Mouse (Mus musculus) forebrain, embryonic 12.5 days (tissue): ENCODE measurements at regions not wholly inside any gene's neighbourhood (a gene's known extent, or its start where the extent isn't known, plus 50 kb on each side); places are given as distances from the start of the nearest gene placed in this dataset.

Experiments
- ATAC-seq: fragments of 200-750 bp; cut with Nextera tagmentation; 2 replicates; pipeline ENCODE4 v1.8.0; 2017; ENCODE audit warnings: moderate TSS enrichment; ENCODE audit not compliant: low FRiP score
- H3K27ac ChIP-seq: fragments of 300-500 bp; sonication (generic); 2 replicates; pipeline ENCODE4 v1.5.1; 2016; ENCODE audit warnings: mild to moderate bottlenecking
- H3K27me3 ChIP-seq: fragments of 300-500 bp; sonication (generic); 2 replicates; pipeline ENCODE4 v1.6.1; 2016; ENCODE audit warnings: mild to moderate bottlenecking
- H3K36me3 ChIP-seq: fragments of 300-500 bp; sonication (generic); replicated peaks from 2 replicates; pipeline ENCODE4 v1.6.1; 2016; ENCODE audit warnings: mild to moderate bottlenecking
- H3K4me1 ChIP-seq: fragments of 300-500 bp; sonication (generic); 2 replicates; pipeline ENCODE4 v1.6.1; 2016
- H3K4me2 ChIP-seq: fragments of 300-500 bp; sonication (generic); 2 replicates; pipeline ENCODE4 v1.6.1; 2016; ENCODE audit warnings: mild to moderate bottlenecking, moderate library complexity
- H3K4me3 ChIP-seq: fragments of 300-500 bp; sonication (generic); replicated peaks from 2 replicates; pipeline ENCODE4 v1.5.1; 2016; ENCODE audit warnings: mild to moderate bottlenecking
- H3K9ac ChIP-seq: fragments of 300-500 bp; sonication (generic); 2 replicates; pipeline ENCODE4 v1.6.1; 2016; ENCODE audit warnings: mild to moderate bottlenecking
- H3K9me3 ChIP-seq: fragments of 300-500 bp; sonication (generic); 2 replicates; pipeline ENCODE4 v1.6.1; 2016
- WGBS: fragments of 180-500 bp; shearing (Covaris S2); methylation state at CpG from one replicate; pipeline ENCODE4 v1.1.7; 2016; 5-methylcytosine and 5-hydroxymethylcytosine counted together

DNA sequence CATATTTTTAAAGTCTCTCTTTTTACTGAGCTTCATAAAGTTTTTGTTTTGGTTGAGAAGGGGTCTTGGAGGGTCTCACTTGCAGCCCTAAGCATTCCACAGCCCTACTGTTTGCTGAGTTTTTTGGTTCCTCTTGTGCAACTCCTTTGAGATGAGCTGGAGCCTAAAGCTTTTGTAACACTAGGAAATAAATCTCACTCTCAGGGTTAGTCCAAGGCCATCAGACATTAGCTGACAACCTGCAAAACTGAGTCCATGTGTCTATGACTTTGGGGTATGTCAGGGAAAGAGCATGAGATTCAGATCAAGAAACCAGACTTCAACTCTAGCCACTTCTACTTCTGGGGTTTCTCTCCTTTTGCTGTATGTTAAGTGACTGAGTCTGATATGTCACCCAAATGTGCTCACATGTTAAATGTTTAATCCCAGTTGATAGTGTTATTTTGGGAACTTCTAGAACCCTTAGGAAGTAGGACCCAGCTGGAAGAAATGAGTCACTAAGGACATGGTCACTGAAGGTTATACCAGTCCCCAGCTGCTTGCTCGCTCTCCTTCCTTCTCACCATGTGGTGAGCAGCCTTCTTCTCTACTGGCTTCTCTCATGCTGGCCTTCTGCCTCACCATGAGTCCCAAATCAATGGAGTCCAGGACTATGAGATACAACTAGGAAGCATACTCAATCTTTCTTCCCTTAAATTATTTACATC, 198.7 kb downstream of the Adamts15 start:
- Histone ChIP-seq H3K9me3 (no peaks in the 10 kb centered on the region), H3K36me3 (no peaks in the 10 kb centered on the region), H3K4me3 (no peak overlapping the region), H3K4me1 (no peaks in the 10 kb centered on the region), H3K4me2 (no peak overlapping the region), H3K9ac (no peak overlapping the region), H3K27me3 (no peaks in the 10 kb centered on the region), H3K27ac (no peak overlapping the region)
- 86% methylated on average over 1 of the region's 1 CpGs for WGBS
- ATAC-seq = no peak

DNA sequence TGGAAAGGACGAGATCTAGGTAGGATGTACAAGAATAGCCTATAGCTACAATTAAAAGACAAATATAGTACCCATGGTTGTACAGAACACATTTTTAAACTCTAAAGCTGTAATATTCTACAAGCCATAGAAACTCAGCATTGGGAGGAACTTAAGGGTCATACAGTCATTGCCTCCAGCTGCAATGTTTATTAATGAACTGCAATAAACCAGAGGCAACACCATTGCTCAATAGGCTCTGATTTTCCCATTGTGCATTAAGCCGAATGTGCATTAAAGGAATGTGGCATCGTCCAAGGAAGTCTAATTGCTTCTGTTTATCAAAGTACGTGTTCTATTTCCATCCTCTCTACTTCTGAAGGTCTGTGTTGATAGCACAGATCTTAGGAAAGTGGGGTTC, 200.4 kb downstream of the Adamts15 start:
- Histone ChIP-seq H3K27me3 (no peaks in the 10 kb centered on the region), H3K27ac (no peak overlapping the region), H3K36me3 (no peaks in the 10 kb centered on the region), H3K9ac (no peak overlapping the region), H3K9me3 (no peaks in the 10 kb centered on the region), H3K4me1 (no peaks in the 10 kb centered on the region), H3K4me2 (no peak overlapping the region), H3K4me3 (no peak overlapping the region)
- 73% methylated on average over 4 of the region's 4 CpGs for WGBS
- ATAC-seq = no peak

DNA sequence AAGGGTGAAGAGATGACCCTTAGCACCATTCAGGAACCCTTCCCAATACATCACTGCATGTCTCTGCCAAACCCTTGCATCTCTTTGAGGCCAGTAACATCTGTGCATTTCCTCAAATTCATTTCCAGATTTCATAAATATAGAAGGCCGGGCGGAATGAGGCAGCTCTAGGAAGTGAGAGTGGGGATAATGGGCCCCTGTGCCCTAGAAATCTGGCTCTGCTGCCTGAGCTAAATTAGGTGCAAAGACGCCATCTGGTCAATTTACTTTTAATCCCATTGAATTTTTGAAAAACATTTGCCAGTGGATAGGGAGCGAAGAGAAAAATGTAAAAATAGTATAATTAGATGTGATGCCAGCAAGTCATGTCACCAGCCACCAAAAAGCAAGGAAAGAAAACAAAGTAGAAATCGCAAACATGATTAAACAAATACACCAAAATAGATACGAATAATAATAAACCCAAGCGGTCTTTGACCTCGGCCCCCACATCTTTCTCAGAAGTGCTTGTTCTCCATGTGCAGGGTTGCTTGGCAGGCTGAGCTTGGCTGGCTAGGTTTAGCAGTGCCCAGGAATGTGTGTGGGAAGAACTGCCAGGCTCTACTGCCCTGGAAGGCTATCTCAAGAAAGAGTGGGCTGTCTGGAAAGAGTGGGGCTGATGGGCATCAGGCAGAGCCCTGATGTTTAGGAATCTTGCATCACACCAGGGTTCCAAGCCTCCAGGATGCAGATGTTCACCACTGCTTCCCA, 205.7 kb downstream of the Adamts15 start:
- no peak overlapping the region for H3K27ac ChIP-seq
- H3K4me3 ChIP-seq = no peak overlapping the region
- H3K4me1 ChIP-seq = no peaks in the 10 kb centered on the region; the same call in 1 of the 2 replicates
- H3K9me3 ChIP-seq = no peaks in the 10 kb centered on the region
- no peaks in the 10 kb centered on the region for H3K27me3 ChIP-seq
- ATAC-seq = no peak
- H3K9ac ChIP-seq = no peak overlapping the region
- 81% methylated on average over 8 of the region's 8 CpGs for WGBS
- H3K4me2 ChIP-seq = no peak overlapping the region
- no peaks in the 10 kb centered on the region for H3K36me3 ChIP-seq

DNA sequence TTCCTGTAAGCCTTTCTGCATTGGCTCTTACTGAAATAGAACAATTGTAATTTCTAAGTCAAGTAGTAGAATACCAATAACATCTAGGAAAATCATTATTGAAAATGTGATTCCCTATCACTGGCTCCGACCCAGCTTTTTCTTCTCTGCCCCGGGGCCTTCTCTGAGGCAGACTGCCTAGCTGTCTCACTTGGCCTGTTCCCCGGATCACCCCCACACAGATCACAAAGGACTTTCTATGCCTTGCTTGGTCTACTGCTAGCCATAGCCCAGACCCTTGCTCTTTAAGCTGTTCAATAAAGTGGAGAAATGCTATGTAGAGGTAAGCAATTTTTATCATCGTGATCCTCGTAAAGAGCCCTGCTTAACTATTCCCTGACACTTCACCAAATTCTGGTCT, 212.1 kb downstream of the Adamts15 start:
- WGBS = 93% methylated on average over 5 of the region's 5 CpGs
- ATAC-seq = no peak
- H3K4me3 ChIP-seq = no peak overlapping the region

DNA sequence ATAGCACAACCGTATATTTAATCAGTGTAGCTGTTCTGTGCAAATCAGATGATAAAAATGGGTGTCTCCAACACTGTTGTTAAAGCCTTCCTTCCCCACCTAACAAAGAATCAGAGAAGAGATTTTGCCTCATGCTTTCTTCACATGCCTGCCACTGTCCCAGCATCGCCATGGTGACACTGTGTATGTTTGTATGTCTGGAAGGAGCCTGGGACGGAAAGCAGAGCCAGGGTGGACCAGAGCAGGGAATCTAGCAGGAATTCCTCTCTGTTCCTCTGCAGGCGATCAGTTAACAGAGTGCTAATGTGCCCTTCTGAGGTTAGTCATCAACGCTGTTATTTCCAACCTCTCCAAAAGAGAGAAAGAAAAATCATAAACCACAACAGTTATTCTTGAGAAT, 222.4 kb downstream of the Adamts15 start:
- H3K36me3 ChIP-seq = no peaks in the 10 kb centered on the region
- H3K9me3 ChIP-seq = no peaks in the 10 kb centered on the region
- 61% methylated on average over 5 of the region's 5 CpGs for WGBS
- ATAC-seq = no peak
- H3K4me3 ChIP-seq = no peak overlapping the region
- H3K9ac ChIP-seq = no peak overlapping the region
- H3K27me3 ChIP-seq = no peaks in the 10 kb centered on the region
- peaks cover 6% of the 10 kb centered on the region; the same call in 1 of the 2 replicates for H3K4me1 ChIP-seq
- no peak overlapping the region for H3K27ac ChIP-seq
- H3K4me2 ChIP-seq = no peak overlapping the region

More for the DNA sequence above, 212.1 kb downstream of the Adamts15 start:
- H3K36me3 ChIP-seq = no peaks in the 10 kb centered on the region
- no peak overlapping the region for H3K4me2 ChIP-seq
- no peaks in the 10 kb centered on the region for H3K4me1 ChIP-seq
- H3K27ac ChIP-seq = no peak overlapping the region
- no peaks in the 10 kb centered on the region for H3K27me3 ChIP-seq
- no peak overlapping the region for H3K9ac ChIP-seq
- H3K9me3 ChIP-seq = no peaks in the 10 kb centered on the region

DNA sequence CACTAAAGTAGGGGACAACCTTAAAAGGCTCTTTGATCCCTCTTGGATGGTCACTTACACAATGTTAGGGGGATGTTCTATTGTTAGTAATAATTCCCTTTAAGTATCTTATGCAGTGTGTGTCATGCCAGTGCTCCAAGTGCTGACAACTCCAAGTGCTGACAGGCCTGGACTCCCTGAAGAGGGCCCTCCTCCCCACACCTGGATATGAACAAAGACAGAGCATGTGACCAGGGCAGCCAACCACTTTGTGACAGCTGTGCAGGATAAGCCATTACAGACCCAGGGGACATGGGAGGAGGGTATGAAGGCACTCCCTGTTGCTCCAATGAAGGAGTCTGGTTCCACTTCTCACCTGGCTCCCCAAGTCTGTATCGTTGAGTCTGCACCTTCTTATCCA, 224.7 kb downstream of the Adamts15 start:
- Histone ChIP-seq H3K9ac (no peak overlapping the region), H3K4me1 (peaks cover 6% of the 10 kb centered on the region; the same call in 1 of the 2 replicates), H3K4me2 (no peak overlapping the region), H3K4me3 (no peak overlapping the region), H3K9me3 (no peaks in the 10 kb centered on the region), H3K36me3 (no peaks in the 10 kb centered on the region), H3K27me3 (no peaks in the 10 kb centered on the region), H3K27ac (no peak overlapping the region)
- WGBS = 82% methylated on average over 1 of the region's 1 CpGs
- no peak for ATAC-seq

DNA sequence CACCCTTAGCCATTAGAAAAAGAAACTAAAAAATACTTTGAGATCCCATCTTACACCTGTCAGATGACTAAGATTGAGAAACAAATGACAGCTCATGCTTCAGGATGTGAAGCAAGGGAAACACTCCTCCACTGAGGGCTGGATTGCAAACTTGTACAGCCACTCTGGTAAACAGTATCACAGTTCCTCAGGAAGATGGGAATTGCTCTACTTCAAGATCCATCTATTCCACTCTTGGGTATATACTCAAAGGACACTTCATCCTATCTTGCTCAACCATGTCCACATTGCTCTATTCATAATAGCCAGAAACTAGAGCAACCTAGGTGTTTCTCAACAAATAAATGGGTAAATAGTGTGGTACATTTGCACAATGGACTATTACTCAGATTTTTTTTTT, 241.2 kb downstream of the Snx19 start:
- H3K9ac ChIP-seq = no peak overlapping the region
- H3K4me2 ChIP-seq = no peak overlapping the region
- H3K27ac ChIP-seq = no peak overlapping the region
- ATAC-seq = no peak
- H3K27me3 ChIP-seq = no peaks in the 10 kb centered on the region
- no peak overlapping the region for H3K4me3 ChIP-seq
- no peaks in the 10 kb centered on the region for H3K36me3 ChIP-seq
- no peaks in the 10 kb centered on the region for H3K4me1 ChIP-seq
- 0 out of 2 replicates have a peak, but pooled peaks cover 8% of the 10 kb centered on the region for H3K9me3 ChIP-seq

DNA sequence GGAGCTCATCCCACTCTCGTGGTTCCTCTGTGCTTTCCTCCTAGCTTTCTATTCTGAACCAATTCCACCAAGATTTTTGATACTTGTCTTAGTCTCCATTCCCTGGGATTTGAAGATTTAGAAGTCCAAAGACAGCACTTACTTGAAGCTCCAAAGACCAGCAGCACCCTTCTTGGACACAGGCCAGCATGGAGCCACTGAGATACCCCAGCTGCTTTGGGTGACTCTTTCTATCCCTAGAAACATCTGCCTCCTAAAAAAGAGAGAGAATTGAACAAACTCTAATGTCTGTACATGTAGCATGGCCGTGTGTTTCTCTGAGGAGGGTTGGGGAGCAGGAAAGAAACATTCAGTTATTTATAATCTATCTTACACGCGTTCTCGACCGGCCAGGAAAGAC, 235.5 kb downstream of the Snx19 start:
- Histone ChIP-seq H3K4me3 (no peak overlapping the region), H3K36me3 (no peaks in the 10 kb centered on the region), H3K9ac (no peak overlapping the region), H3K27me3 (no peaks in the 10 kb centered on the region), H3K4me2 (no peak overlapping the region), H3K9me3 (0 out of 2 replicates have a peak, but pooled peaks cover 8% of the 10 kb centered on the region), H3K4me1 (no peaks in the 10 kb centered on the region), H3K27ac (no peak overlapping the region)
- ATAC-seq = no peak
- WGBS = 93% methylated on average over 6 of the region's 6 CpGs

DNA sequence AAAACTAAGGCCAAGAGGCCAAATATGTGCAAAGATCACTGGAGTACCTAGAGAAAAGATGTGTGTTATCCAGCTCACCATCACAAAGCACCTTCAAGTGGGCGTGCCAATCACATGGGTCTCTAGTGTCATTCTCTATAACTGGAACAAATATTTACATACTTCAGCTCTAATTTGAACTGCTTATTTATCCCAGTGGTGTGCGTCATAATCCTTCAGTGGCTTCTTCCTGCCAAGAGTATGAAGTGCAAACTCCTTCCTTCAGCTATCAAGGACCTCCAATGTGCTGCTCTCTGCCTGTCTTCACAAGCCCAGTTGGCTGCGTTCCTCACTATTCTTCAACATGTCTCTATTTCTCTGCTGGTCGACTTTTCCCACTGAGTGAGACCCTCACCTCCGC, 227.1 kb downstream of the Snx19 start:
- ATAC-seq = no peak
- peaks cover 7% of the 10 kb centered on the region for H3K4me1 ChIP-seq
- H3K9me3 ChIP-seq = no peaks in the 10 kb centered on the region
- no peak overlapping the region for H3K9ac ChIP-seq
- H3K4me3 ChIP-seq = no peak overlapping the region
- no peak overlapping the region for H3K27ac ChIP-seq
- H3K4me2 ChIP-seq = no peak overlapping the region
- WGBS = 86% methylated on average over 5 of the region's 5 CpGs
- H3K36me3 ChIP-seq = no peaks in the 10 kb centered on the region
- no peaks in the 10 kb centered on the region for H3K27me3 ChIP-seq

DNA sequence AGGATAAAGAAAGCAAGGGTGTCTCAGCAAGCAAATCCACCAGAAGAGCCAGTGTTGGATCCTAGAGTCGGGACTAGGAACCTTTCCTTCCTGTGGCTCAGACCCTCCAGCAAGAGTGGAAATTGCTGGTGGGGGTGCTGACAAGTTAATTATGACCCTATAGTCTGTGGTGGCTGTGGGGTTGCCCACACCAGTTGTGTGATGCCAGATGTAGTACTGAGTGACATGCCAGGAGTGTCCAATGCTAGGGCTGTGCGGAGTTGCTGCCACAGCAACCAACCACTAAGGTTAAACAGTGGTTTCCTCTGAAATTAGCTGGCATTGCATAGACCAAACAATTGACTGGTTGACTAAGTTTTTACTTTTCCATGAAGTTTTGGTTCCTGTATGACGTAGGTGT, 226.3 kb downstream of the Snx19 start:
- peaks cover 7% of the 10 kb centered on the region for H3K4me1 ChIP-seq
- ATAC-seq = no peak
- H3K36me3 ChIP-seq = no peaks in the 10 kb centered on the region
- no peaks in the 10 kb centered on the region for H3K9me3 ChIP-seq
- H3K27me3 ChIP-seq = no peaks in the 10 kb centered on the region
- no peak overlapping the region for H3K4me3 ChIP-seq
- 85% methylated on average over 3 of the region's 3 CpGs for WGBS
- no peak overlapping the region for H3K27ac ChIP-seq
- H3K9ac ChIP-seq = no peak overlapping the region
- no peak overlapping the region for H3K4me2 ChIP-seq

DNA sequence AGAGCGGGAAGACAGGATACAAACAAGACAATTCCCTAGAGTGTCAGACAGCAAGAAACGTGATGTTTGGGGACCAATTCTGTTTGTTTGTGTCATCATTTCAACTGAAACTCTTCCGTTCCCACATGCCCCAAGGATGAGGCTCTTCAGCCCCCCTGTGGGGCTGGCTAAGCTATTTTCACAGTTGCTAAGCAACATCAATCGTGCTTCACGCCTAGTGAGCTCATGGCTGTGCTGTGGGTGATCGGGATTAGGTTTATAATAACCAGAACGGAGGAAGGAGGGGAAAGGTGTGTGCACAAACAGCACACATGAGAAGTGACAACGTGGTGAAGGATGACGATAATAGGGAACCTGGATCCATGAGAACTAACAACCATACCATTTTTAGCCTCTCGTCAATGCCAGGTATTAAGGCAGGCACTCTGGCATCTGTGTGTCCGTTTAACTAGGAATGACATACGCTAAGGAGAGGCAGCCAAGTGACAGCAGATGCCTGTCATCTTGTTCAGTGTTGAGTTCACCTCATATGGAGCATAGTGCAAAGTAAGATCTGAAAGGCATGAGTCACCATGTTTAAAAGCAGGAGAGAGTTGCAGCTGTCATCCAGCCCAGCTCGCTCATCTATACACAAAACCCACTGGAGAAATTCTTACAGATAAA, 222.6 kb downstream of the Snx19 start:
- H3K9me3 ChIP-seq = no peaks in the 10 kb centered on the region
- H3K27me3 ChIP-seq = no peaks in the 10 kb centered on the region
- no peak overlapping the region for H3K27ac ChIP-seq
- no peak overlapping the region for H3K4me2 ChIP-seq
- peaks cover 7% of the 10 kb centered on the region for H3K4me1 ChIP-seq
- no peak overlapping the region for H3K4me3 ChIP-seq
- no peaks in the 10 kb centered on the region for H3K36me3 ChIP-seq
- H3K9ac ChIP-seq = no peak overlapping the region
- 68% methylated on average over 13 of the region's 13 CpGs for WGBS
- no peak for ATAC-seq

DNA sequence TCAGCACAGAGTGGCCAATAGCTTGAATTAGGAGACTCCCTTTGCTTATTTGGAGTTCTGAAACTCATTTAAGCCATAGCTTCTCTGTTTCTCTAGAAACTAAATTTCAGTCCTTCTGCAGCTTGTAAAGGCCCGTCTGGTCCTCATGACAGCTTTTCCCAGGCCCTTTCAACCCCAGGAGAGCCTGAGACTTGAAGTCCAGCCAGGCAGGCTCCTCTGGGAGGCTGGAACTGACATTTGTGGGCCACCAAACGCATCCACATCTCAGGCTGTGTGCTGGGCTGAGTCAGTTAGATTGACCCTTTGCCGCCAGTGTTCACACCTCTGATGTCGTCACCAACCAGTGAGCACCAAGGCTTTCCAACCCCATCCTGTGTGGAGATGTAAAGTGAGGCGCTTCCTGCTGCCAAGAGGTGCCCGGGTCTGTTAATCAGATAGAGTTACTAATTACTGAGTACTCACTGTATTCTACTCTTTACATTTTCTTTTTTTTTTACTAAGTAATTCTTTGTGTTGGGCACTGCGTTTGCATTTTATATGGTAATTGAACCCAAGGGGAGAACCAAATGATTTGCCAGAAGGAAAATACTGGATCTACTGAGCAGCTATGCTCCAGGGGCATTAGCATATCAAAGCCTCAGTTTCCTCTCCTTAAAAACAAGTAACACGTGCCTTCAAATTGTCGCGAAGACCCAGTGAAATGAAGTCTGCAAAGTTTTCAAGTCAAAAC, 207.0 kb downstream of the Snx19 start:
- peak; percentile 58; the same call in 1 of the 2 replicates for ATAC-seq
- H3K27ac ChIP-seq = no peak overlapping the region
- WGBS = 39% methylated on average over 10 of the region's 10 CpGs
- no peak overlapping the region for H3K4me3 ChIP-seq
- H3K9ac ChIP-seq = no peak overlapping the region
- no peak overlapping the region for H3K4me2 ChIP-seq
- H3K9me3 ChIP-seq = no peaks in the 10 kb centered on the region
- peaks cover 22% of the 10 kb centered on the region for H3K4me1 ChIP-seq
- no peaks in the 10 kb centered on the region for H3K27me3 ChIP-seq
- no peaks in the 10 kb centered on the region for H3K36me3 ChIP-seq
